Mouse (Mus musculus) hindbrain, embryonic 14.5 days (tissue): ENCODE data around the gene Tnfrsf8. TPM values are rescaled to one million over a fixed set of nuclear protein-coding genes. Genes with fewer than 3 reads are reported as not detected.
A peak's percentile ranks its signal among the peaks of the same experiment; 100 is the strongest.
"Not testable (repeated sequence)": the region's sequence is repeated elsewhere in the genome, so short reads cannot be mapped to it uniquely, and the experiment has no call there.

ENCODE experiments used
- ATAC-seq: fragments of 200-750 bp; cut with Nextera tagmentation; 2 replicates; pipeline ENCODE4 v1.8.0; 2017; ENCODE audit warnings: moderate number of reproducible peaks, mild to moderate bottlenecking, moderate TSS enrichment, moderate library complexity; ENCODE audit not compliant: low FRiP score
- DNase-seq: peaks from one replicate; pipeline ENCODE4 v3.0.0-alpha.2; 2015; ENCODE audit warnings: low spot score
- H3K27ac ChIP-seq: fragments of 300-500 bp; sonication (generic); 2 replicates; pipeline ENCODE4 v1.5.1; 2014; ENCODE audit warnings: mild to moderate bottlenecking, moderate library complexity
- H3K27me3 ChIP-seq: fragments of 300-500 bp; sonication (generic); 2 replicates; pipeline ENCODE4 v1.6.1; 2014; ENCODE audit warnings: mild to moderate bottlenecking, low read length, mixed read lengths; ENCODE audit not compliant: control insufficient read depth, insufficient read depth
- H3K36me3 ChIP-seq: fragments of 300-500 bp; sonication (generic); replicated peaks from 2 replicates; pipeline ENCODE4 v1.6.1; 2014; ENCODE audit not compliant: control insufficient read depth, insufficient read depth
- H3K4me1 ChIP-seq: fragments of 300-500 bp; sonication (generic); replicated peaks from 2 replicates; pipeline ENCODE4 v1.6.1; 2014; ENCODE audit warnings: antibody characterized with exemption, low read length, mixed read lengths; ENCODE audit not compliant: control insufficient read depth, insufficient read depth
- H3K4me2 ChIP-seq: fragments of 300-500 bp; sonication (generic); replicated peaks from 2 replicates; pipeline ENCODE4 v1.6.1; 2014; ENCODE audit warnings: mild to moderate bottlenecking, moderate library complexity
- H3K4me3 ChIP-seq: fragments of 300-500 bp; sonication (generic); replicated peaks from 2 replicates; pipeline ENCODE4 v1.5.1; 2014; ENCODE audit warnings: mild to moderate bottlenecking, low read length
- H3K9ac ChIP-seq: fragments of 300-500 bp; sonication (generic); 2 replicates; pipeline ENCODE4 v1.6.1; 2014
- H3K9me3 ChIP-seq: fragments of 300-500 bp; sonication (generic); 2 replicates; pipeline ENCODE4 v1.6.1; 2016; ENCODE audit warnings: low read length; ENCODE audit not compliant: control insufficient read depth
- WGBS: fragments of 180-500 bp; shearing (Covaris S2); extraction: QIAGEN DNeasy Blood & Tissue Kit; methylation state at CpG from one replicate; pipeline ENCODE4 v1.1.7; 2014; 5-methylcytosine and 5-hydroxymethylcytosine counted together
- polyA plus RNA-seq: library from polyadenylated mRNA; unstranded; fragments of >200 nt; fragmentation: Nextera tagmentation; extraction: Ambion mirVana; gene quantifications from 2 replicates; pipeline ENCODE4 v1.2.1, GENCODE M21; 2014

Tnfrsf8 gene
- polyA plus RNA-seq, 1 experiment from 2014 or later: 0.28 TPM

DNA sequence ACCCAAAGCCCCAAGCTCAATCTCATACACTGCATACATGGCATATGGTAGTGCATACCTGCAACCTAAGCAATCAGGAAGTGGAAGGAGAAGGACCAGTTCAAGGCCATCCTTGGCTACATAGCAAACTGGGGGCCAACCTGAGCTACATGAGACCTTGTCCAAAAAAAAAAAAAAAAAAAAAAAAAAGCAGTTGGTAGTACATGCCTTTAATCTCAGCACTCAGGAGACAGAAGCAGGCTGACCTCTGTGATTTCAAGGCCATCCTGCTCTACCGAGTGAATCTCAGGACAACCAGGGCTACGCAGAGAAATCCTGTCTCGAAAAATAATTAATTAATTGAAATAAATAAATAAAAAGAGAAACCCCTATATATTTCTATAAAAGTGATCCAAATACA lies 1.7 kb downstream of the Tnfrsf8 start:
- DNase-seq (no peak), ATAC-seq (no peak)
- Histone ChIP-seq H3K4me3 (no peak overlapping the region), H3K9ac (no peak overlapping the region), H3K4me2 (no peak overlapping the region), H3K9me3 (no peaks in the 10 kb centered on the region), H3K27ac (no peak overlapping the region), H3K4me1 (no peaks in the 10 kb centered on the region), H3K36me3 (no peaks in the 10 kb centered on the region), H3K27me3 (peaks cover 11% of the 10 kb centered on the region; the same call in 1 of the 2 replicates)
- WGBS: 95% methylated on average over 3 of the region's 3 CpGs

DNA sequence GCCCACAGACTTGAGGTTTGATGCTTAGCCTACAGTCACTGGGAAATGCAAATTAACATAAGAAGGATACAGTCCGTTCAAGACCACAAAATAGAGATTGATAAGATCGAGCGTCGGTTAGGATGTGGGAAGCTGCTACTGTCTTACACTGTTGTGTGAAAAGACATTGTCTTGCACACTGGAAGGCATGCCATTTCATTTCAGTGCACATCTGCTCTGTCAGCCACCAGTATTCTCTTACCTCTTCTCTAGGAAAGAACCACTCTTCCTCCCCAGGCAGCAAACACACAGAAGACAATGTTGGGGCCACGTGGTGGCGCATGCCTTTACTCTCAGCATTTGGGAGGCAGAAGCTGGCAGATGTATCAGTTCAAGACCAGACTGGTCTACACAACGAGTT lies 2.4 kb downstream of the Tnfrsf8 start:
- no peak overlapping the region for H3K4me3 ChIP-seq
- no peak for DNase-seq
- 80% methylated on average over 7 of the region's 7 CpGs for WGBS

DNA sequence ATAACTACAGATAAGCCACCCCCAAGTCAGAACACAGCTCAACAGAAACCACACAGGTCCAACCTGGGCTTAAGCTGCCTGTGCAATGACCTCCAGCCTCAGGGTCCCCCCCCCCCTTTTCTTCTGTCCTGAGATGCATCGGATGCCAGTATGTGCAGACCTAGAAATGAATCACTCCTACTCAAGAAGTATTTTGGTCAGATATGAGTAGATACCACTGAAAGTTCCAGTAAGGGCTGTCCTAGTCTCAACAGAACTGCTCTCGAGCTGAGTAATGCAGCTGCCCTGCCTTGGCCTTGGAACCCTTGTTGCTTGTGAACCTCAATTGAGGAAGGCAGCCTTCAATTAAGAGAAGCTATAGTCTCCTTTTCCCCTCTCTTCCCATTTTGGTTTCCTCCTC lies 4.1 kb downstream of the Tnfrsf8 start:
- 83% methylated on average over 2 of the region's 2 CpGs for WGBS
- no peak overlapping the region for H3K4me3 ChIP-seq
- no peak for ATAC-seq

More for the DNA sequence above, 2.4 kb downstream of the Tnfrsf8 start:
- Histone ChIP-seq H3K27me3 (peaks cover 11% of the 10 kb centered on the region; the same call in 1 of the 2 replicates), H3K27ac (no peak overlapping the region), H3K36me3 (no peaks in the 10 kb centered on the region), H3K9ac (no peak overlapping the region), H3K9me3 (no peaks in the 10 kb centered on the region), H3K4me2 (no peak overlapping the region), H3K4me1 (no peaks in the 10 kb centered on the region)
- no peak for ATAC-seq

DNA sequence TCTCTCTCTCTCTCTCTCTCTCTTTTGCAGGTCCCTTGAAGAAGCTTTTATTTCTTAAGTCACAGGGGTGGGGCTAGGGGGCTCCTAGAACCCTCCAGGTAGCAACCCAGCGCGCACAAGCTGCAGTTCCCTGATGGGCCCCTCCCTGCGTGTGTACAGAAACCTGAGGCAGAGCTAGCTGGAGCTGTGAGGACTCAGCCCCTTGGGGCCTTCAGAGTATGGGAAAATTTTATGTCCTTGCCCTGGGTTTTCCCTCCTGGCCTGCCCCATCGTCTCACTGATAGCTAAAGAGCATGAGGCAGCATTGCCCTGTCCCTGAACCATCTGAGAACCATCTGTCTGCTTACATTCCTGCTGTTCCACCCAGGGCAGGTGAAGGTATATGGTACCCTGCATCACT lies 8.5 kb downstream of the Tnfrsf8 start:
- Histone ChIP-seq H3K4me2 (no peak overlapping the region), H3K27me3 (no peaks in the 10 kb centered on the region), H3K27ac (no peak overlapping the region), H3K4me3 (no peak overlapping the region), H3K9ac (no peak overlapping the region), H3K36me3 (no peaks in the 10 kb centered on the region), H3K9me3 (no peaks in the 10 kb centered on the region), H3K4me1 (no peaks in the 10 kb centered on the region)
- no peak for ATAC-seq
- no peak for DNase-seq
- WGBS: 35% methylated on average over 4 of the region's 4 CpGs

More for the DNA sequence above, 4.1 kb downstream of the Tnfrsf8 start:
- peaks cover 11% of the 10 kb centered on the region; the same call in 1 of the 2 replicates for H3K27me3 ChIP-seq
- H3K27ac ChIP-seq: no peak overlapping the region
- no peaks in the 10 kb centered on the region for H3K4me1 ChIP-seq
- no peaks in the 10 kb centered on the region for H3K9me3 ChIP-seq
- no peaks in the 10 kb centered on the region for H3K36me3 ChIP-seq
- DNase-seq: no peak
- H3K4me2 ChIP-seq: no peak overlapping the region
- H3K9ac ChIP-seq: no peak overlapping the region

DNA sequence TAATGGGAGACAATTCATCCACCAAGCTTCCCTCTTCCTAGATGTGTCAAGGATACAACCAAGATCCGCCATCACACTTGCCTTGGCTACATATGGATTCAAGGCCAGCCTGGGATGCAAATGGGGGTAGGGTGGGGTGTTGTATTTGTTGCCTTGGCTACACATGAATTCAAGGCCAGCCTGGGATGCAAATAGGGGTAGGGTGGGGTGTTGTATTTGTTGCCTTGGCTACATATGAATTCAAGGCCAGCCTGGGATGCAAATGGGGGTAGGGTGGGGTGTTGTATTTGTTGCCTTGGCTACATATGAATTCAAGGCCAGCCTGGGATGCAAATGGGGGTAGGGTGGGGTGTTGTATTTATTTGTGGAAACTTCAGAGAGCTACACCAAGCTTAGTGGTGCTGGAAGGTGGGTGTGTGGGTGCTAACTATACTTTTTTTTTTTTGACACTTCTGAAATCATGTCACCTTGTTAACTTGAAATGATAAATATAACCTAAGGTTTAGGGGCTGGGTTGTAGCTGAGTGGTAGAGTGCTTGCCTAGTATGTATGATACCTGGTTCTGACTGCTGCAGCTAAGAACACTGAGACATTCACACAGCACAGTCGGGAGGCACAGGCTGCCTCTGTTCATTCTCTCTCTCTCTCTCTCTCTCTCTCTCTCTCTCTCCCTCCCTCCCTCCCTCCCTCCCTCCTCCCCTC lies 9.2 kb downstream of the Tnfrsf8 start:
- not testable (repeated sequence) for H3K36me3 ChIP-seq, H3K4me1 ChIP-seq, ATAC-seq, H3K9me3 ChIP-seq, H3K4me2 ChIP-seq, H3K27me3 ChIP-seq, H3K9ac ChIP-seq, DNase-seq, H3K4me3 ChIP-seq, H3K27ac ChIP-seq
- WGBS: 40% methylated on average over 2 of the region's 2 CpGs

DNA sequence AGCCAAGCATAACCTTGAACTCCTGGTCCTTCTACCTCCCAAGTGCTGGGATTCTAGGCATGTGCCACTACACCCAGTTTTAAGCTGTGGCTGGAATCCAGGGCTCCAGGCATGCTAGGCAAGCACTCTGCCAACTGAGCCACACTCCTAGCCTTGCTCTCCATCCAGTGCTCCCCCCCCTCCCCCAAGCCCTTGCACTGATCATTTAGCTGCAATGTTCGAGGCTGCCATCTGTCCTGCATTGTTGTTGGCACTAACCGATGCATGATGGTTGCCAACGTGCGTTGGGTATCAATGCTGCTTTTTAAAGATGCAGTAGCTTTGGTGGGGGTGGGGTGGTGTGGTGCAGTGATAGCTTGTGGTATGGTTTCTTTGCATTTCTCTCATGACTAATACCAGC lies 10.9 kb downstream of the Tnfrsf8 start:
- Histone ChIP-seq H3K4me1 (no peaks in the 10 kb centered on the region), H3K27ac (no peak overlapping the region), H3K27me3 (no peaks in the 10 kb centered on the region), H3K4me3 (no peak overlapping the region), H3K36me3 (no peaks in the 10 kb centered on the region), H3K9ac (no peak overlapping the region), H3K9me3 (no peaks in the 10 kb centered on the region), H3K4me2 (no peak overlapping the region)
- 46% methylated on average over 4 of the region's 4 CpGs for WGBS
- DNase-seq: no peak
- peak; percentile 63; the same call in 1 of the 2 replicates for ATAC-seq

DNA sequence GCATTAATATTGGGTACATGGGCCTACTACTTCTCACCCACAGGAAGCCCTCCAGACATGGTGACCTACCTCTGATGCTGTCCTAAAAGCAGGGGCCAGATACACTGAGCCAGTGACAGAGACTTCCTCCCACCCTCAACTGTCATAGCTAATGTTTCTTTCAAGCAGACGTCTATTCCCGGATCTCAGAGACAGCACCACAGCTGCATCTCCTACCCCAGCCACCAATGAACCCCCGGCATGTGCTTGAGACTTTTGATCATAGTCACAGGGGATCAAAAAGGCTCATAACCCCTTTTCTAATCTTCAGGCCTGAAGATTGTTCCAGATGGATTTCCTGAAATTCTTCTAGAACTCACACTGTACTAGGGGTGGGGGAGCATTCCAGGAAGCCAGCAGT lies 12.9 kb downstream of the Tnfrsf8 start:
- H3K36me3 ChIP-seq: no peaks in the 10 kb centered on the region
- H3K9ac ChIP-seq: no peak overlapping the region
- H3K4me2 ChIP-seq: no peak overlapping the region
- H3K27ac ChIP-seq: no peak overlapping the region
- no peaks in the 10 kb centered on the region for H3K27me3 ChIP-seq
- no peaks in the 10 kb centered on the region for H3K4me1 ChIP-seq
- DNase-seq: no peak
- 83% methylated on average over 3 of the region's 3 CpGs for WGBS
- no peaks in the 10 kb centered on the region for H3K9me3 ChIP-seq
- H3K4me3 ChIP-seq: no peak overlapping the region
- ATAC-seq: no peak

DNA sequence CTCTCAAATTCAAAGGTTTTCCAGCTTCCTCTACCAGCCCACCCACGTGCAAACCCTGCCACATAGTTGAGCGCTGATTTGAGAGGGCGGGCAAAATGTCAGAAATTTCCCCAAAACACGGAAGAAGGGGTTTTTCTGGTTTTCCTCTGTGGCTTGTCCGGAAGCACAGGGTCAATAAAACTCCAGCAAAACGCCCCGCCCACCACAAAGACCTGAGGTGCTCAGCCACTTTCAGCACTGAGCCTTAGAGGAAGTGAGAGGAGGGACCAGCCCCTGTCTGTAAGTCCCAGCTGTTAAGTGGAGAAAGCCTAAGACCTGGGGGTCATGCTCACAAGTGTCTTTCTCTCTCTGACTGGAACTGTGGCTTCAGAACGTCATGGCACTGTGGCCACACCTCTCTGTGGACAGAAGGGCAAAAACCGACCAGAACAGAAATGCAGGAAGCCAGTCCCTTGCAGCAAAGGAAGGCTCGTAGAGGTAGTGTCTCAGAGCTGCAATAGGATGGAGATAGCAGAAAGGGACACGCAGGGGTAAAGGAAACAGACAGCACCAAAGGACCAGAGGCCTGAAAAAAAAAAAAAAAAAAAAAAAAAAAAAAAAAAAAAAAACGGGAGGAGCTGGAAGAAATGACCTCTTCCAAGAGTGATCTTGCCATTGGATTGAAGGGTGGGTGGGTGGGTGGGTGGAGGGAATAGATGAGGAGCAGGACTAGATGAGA lies 14.6 kb downstream of the Tnfrsf8 start:
- Histone ChIP-seq H3K4me1 (no peaks in the 10 kb centered on the region), H3K36me3 (no peaks in the 10 kb centered on the region), H3K9ac (no peak overlapping the region), H3K27me3 (no peaks in the 10 kb centered on the region), H3K9me3 (no peaks in the 10 kb centered on the region), H3K4me2 (no peak overlapping the region), H3K4me3 (no peak overlapping the region), H3K27ac (no peak overlapping the region)
- ATAC-seq (no peak), DNase-seq (no peak)
- 76% methylated on average over 11 of the region's 12 CpGs for WGBS

DNA sequence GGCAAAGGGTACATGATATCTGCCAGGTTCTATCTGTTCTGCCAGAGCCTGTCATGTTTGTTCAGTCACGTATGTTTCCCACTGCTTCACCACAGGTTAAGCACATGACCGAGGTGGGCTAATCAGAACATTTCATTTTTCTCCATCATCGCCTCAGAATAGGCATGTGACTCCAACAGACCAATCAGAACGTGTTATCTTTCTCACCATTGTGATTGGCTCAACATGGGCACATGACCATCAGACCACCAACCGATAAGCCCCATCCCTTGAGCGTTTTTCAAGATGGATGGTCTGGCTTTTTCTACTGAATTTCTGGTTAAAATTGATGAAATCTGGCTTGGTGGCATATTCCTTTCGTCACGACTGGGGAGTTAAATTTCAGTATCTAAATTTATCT lies 15.6 kb downstream of the Tnfrsf8 start:
- no peaks in the 10 kb centered on the region for H3K4me1 ChIP-seq
- no peaks in the 10 kb centered on the region for H3K9me3 ChIP-seq
- no peaks in the 10 kb centered on the region for H3K27me3 ChIP-seq
- no peaks in the 10 kb centered on the region for H3K36me3 ChIP-seq
- ATAC-seq (no peak), DNase-seq (no peak)
- no peak overlapping the region for H3K9ac ChIP-seq
- H3K27ac ChIP-seq: no peak overlapping the region
- no peak overlapping the region for H3K4me3 ChIP-seq
- H3K4me2 ChIP-seq: no peak overlapping the region
- WGBS: 93% methylated on average over 8 of the region's 8 CpGs
